Mouse (Mus musculus) cerebral cortex, adult 2 months (tissue): Measurements from ENCODE around the gene Dbp.

Experiments
- WGBS: fragments of 180-500 bp; shearing (Covaris S2); methylation state at CpG from one replicate; pipeline ENCODE4 v1.1.7; 2018; 5-methylcytosine and 5-hydroxymethylcytosine counted together

Gene Dbp

GRCm38 (mm10) chr7:45711316-45712021 lies 6.6 kb downstream of the Dbp start:
- WGBS: 71% methylated on average over 24 of the region's 24 CpGs

- WGBS: 86% methylated on average over 21 of the region's 21 CpGs
These were observed 7.3 kb downstream of the Dbp start for GRCm38 (mm10) chr7:45712022-45712757.

GRCm38 (mm10) chr7:45713396-45713795 lies 8.5 kb downstream of the Dbp start:
- 90% methylated on average over 16 of the region's 16 CpGs for WGBS

GRCm38 (mm10) chr7:45713881-45714520 lies 9.1 kb downstream of the Dbp start:
- WGBS: 56% methylated on average over 6 of the region's 6 CpGs

GRCm38 (mm10) chr7:45714630-45715089 lies 9.8 kb downstream of the Dbp start:
- WGBS: 8% methylated on average over 14 of the region's 14 CpGs

- 6% methylated on average over 34 of the region's 34 CpGs for WGBS
These were observed 10.3 kb downstream of the Dbp start, which contains the start of gene Rpl18 for GRCm38 (mm10) chr7:45715090-45715708. Gene Rpl18, plus strand, starts transcription at chr7:45715457.

- WGBS: 77% methylated on average over 19 of the region's 19 CpGs
These were observed 11.0 kb downstream of the Dbp start for GRCm38 (mm10) chr7:45715741-45716459.

- WGBS: 86% methylated on average over 3 of the region's 3 CpGs
These were observed 11.6 kb downstream of the Dbp start for GRCm38 (mm10) chr7:45716460-45716857.

GRCm38 (mm10) chr7:45716952-45717917 lies 12.3 kb downstream of the Dbp start:
- WGBS: 5% methylated on average over 31 of the region's 31 CpGs

GRCm38 (mm10) chr7:45717918-45718297 lies 13.0 kb downstream of the Dbp start, which contains the start of gene Sphk2:
Gene Sphk2, minus strand, starts transcription at chr7:45718002.
- under 1% methylated on average over 41 of the region's 41 CpGs for WGBS

GRCm38 (mm10) chr7:45718331-45718730 lies 13.4 kb downstream of the Dbp start:
- WGBS: under 1% methylated on average over 20 of the region's 20 CpGs

- WGBS: 83% methylated on average over 10 of the region's 10 CpGs
These were observed 14.3 kb downstream of the Dbp start for GRCm38 (mm10) chr7:45719180-45719579.

- WGBS: 86% methylated on average over 16 of the region's 16 CpGs
These were observed 15.0 kb downstream of the Dbp start for GRCm38 (mm10) chr7:45719738-45720412.

- WGBS: 81% methylated on average over 14 of the region's 14 CpGs
These were observed 15.7 kb downstream of the Dbp start, which contains the start of gene Fam83e for GRCm38 (mm10) chr7:45720413-45721233. Gene Fam83e, plus strand, starts transcription at chr7:45721212.

- WGBS: 66% methylated on average over 7 of the region's 7 CpGs
These were observed 16.3 kb downstream of the Dbp start for GRCm38 (mm10) chr7:45721234-45721571.

- 68% methylated on average over 13 of the region's 13 CpGs for WGBS
These were observed 16.9 kb downstream of the Dbp start for GRCm38 (mm10) chr7:45721642-45722347.

GRCm38 (mm10) chr7:45722348-45722713 lies 17.4 kb downstream of the Dbp start:
- WGBS: 74% methylated on average over 13 of the region's 13 CpGs

GRCm38 (mm10) chr7:45723301-45723700 lies 18.4 kb downstream of the Dbp start:
- 88% methylated on average over 4 of the region's 4 CpGs for WGBS
